Mouse (Mus musculus) gastrocnemius, adult 8-10 months (tissue): ENCODE data around the gene Hrasls. TPM values are rescaled to one million over a fixed set of nuclear protein-coding genes. Genes with fewer than 3 reads are reported as not detected.

ENCODE experiments used
- DNase-seq, 2 experiments: peaks; one replicate each; pipeline ENCODE4 v3.0.0; 2022; ENCODE audit warnings: low spot score in 2 of 2
- total RNA-seq, 4 experiments: library from RNA; stranded (reverse); gene quantifications; 2 replicates each; pipeline ENCODE4 v1.2.4; 2022

Hrasls gene
- 10 to 100 TPM; 50.7 to 79.9 (median 71.1) TPM for total RNA-seq

DNA sequence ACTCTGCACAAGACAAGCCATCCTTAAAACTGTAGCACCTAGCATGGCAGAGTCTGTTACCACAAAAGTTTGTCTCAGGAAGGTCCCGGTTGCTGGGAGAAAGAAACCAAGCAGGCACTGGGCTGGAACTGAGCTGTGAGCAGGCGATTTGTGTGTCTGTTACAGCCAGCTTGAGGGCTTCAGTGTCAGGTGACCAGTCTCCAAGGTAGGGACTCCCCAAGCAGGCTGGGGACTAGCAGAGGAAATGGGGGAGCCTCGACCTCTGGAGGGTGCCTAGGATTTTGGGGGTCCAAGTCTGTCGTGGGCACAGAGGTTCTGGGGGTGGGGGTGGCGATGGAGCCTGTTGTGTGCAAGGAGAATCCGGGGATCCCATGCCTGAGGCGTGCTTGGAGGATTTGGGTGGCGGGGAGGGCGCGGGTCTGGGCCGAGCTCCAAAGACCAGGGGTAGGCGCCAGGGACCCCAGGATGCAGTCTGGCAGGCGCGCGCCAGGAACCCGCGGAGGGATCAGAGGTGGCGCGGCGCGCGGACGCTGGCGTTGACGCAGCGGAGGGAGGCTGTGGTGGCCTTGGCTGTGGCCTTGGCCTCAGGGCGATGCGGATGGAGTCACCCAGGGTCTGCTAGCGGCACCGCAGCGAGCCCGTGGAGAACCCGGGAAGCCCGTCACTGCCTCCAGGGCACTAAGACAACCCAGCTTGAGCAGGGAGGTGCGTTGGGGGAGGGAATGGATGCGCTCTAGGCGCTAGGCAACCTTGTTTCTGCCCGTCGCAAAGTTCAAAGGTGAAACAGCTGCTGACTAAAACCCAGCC lies at the start of gene Hrasls:
Gene Hrasls (plus strand): TSS at position 91 of the 807 bp plus-strand sequence.
- peak; percentile 47 to 66 for DNase-seq

GRCm38 (mm10) chr16:29162271-29162670 lies 47.2 kb upstream of the Hrasls start:
- no peak for DNase-seq

GRCm38 (mm10) chr16:29167051-29167450 lies 42.4 kb upstream of the Hrasls start:
- no peak for DNase-seq

DNA sequence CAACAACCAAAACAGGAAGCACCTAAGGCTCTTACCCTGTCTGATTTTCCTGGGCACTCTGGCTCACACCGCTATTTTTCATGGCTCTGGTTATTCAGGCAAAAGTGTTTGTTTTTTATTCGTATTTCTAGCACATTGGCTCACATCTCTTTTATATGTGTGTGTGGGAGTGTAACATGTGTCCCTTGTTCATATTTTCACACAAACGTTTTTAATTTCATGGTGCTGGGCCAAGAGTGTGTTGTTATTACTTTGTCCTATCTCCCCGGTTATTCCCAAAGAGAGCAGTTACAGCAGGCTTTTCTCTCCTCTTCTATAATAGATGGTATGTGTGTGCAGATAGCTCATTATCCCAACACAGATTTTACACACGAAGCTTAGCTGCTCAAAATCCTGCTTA lies 37.8 kb upstream of the Hrasls start:
- DNase-seq: no peak

GRCm38 (mm10) chr16:29173201-29173600 lies 36.3 kb upstream of the Hrasls start:
- no peak for DNase-seq

DNA sequence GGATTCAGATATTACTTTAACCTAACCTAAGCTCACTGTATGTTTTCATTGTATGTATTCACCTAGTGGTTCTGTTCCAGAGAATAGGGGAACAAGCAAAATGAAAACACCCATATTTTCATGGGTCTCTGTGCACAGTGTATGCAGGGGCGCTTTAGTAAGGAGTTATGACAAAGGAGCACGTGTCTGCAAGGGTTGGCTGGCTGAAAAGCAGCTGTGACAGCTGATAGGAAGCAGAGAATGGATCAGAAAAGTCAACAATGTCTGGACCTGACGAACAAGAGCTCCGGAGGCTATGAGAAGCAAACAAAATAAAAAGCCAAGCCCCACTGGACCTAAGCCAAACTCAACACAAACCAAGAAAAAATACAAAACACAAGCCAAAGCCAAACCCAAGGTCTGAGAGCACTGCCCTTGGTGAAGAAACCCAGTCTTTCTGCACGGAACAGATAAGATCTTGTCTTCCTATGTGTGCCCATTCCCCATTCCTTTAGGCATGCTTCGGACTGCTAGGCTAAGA lies 34.6 kb upstream of the Hrasls start:
- DNase-seq: no peak

DNA sequence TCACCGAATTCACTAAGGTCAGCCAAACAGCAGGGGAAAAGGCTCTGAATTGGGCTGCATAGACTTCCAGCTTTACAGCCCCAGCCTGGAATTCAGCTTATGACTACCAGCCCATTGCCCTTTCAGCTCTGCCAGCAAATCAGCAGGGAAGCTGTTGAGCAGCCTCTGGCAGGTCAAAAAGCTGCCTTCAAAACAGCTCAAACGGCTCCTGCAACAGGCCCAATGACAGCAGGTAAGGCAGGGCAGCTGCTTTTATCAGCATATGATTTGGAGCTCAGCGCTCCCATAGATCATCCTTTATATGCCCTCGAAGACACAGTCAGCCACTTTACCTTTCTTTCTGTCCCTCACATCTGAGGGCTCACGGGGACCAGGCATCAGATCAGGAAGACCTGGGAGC lies 16.6 kb upstream of the Hrasls start:
- no peak for DNase-seq

- no peak for DNase-seq
Observed at GRCm38 (mm10) chr16:29193981-29194380, 15.5 kb upstream of the Hrasls start.

DNA sequence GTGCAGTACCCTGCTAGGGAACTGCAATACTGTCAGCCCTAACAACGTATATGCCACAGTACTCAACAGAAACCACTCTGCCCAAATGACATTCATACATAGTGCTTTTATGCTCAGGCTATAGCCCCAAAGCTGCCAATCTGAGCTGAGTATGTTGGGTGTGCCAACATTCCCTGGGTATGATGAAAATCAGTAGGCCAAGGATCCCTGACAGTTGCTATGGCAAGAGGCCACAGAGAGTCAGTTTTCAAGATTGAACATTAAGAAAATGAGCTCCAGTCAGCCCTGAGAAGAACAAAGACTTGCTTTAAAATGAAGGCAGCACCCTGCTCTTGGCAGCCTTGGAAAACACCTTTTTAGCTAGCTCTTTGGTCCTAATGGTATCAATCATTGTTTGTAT lies 14.3 kb upstream of the Hrasls start:
- peak in 1 of 2 experiments; percentile 13 for DNase-seq

DNA sequence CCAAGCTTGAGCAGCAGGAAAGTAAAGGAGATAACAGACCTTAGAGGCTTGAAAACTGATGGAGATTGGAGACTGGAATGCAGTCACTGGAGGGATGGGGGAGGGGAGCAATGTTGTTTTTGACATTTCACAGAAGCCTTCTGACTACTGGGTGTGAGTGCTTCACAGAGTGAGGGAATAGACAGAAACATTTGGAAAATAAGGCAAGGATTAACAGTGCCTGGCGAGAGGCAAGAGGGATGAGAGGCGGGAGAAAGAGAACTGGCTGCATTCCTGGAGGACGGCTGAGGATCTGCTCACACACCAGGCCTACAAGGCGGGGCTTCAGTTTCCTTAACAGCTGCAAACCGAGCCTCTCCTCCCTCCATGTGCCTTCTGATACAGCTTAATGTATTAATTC lies 11.0 kb upstream of the Hrasls start:
- no peak for DNase-seq

GRCm38 (mm10) chr16:29201146-29201545 lies 8.3 kb upstream of the Hrasls start:
- no peak for DNase-seq

GRCm38 (mm10) chr16:29204875-29205274 lies 4.6 kb upstream of the Hrasls start:
- DNase-seq: no peak

- DNase-seq: no peak
Observed at GRCm38 (mm10) chr16:29205581-29205980, 3.9 kb upstream of the Hrasls start.

GRCm38 (mm10) chr16:29208841-29209240 lies 654 bp upstream of the Hrasls start:
- peak; percentile 69 to 78 for DNase-seq

GRCm38 (mm10) chr16:29216395-29217295 lies 7.2 kb downstream of the Hrasls start:
- DNase-seq: no peak

DNA sequence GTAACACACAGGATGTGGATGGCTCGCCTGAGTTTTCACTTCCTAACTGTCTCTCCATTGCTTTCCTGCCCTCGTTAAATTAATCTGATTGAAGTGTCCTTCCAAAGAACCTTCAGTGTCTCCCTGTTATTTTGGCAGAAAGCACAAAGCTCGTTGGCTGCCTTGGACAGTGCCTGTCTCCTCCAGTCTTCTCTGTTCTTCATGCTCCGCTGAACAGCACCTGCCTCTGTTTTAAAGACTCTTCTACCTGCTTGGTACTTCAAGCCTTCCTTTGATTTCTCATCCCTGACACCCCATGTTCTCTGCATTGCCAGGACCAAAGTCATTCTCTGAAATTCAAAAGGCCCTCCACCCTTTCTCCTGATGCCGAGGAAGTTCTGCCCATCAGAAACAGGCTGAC lies 26.5 kb downstream of the Hrasls start:
- DNase-seq: no peak

DNA sequence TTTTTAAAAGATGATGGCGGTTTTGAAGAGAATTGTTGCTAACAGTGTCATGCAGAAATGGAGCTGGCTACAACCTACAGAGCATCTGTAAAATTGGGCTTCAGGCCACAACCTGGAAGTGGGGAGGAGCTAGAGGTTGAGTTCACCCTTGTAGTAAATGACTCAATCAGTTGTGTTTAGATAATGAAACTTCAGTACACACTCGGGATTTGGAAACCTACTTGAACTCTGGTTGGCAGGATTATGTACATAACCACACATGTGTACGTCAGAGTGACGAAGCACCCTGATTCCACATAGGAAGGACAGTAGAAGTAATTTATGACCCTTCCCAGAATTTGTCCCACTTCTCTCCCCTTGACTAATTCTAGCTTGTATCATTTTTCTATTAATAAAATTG lies 44.8 kb downstream of the Hrasls start:
- no peak for DNase-seq

Other genes with a start within 250 kb of the Hrasls start
- 1 to 10 TPM; 4.2 to 7.6 (median 6.1) TPM for gene Atp13a5, start 169.0 kb downstream of the Hrasls start, total RNA-seq